Mouse (Mus musculus): ENCODE data around the gene Mrap. TPM values are rescaled to one million over a fixed set of nuclear protein-coding genes. Genes with fewer than 3 reads are reported as not detected.

Mrap gene
- polyA plus RNA-seq, 1 experiment, result 547 TPM

GRCm38 (mm10) chr16:90753386-90753941, 15.5 kb downstream of the Mrap start:
- DNase-seq (ENCODE audit: low read depth), result no peak

GRCm38 (mm10) chr16:90759335-90759734, 21.3 kb downstream of the Mrap start:
- no peak for DNase-seq (ENCODE audit: low read depth)

DNA sequence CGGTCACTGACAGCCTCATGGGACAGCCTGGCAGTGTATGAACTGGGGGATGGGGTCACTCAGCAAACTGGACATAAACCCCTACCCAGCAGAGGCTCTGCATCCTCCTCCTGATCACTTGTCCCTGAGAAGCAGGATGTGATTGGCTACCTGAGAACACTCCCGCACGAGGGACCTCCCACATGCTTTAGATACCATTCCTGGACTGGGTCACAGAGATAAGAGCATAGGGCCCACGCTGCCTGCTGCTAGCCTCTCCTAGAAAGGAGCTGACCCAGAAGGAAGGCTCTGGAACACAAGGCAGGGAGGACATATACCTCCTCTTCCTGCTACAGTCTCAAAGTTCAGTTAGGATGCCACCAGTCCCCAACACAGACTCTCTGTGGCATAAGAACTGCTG, 22.5 kb downstream of the Mrap start:
- no peak for DNase-seq (ENCODE audit: low read depth)

DNA sequence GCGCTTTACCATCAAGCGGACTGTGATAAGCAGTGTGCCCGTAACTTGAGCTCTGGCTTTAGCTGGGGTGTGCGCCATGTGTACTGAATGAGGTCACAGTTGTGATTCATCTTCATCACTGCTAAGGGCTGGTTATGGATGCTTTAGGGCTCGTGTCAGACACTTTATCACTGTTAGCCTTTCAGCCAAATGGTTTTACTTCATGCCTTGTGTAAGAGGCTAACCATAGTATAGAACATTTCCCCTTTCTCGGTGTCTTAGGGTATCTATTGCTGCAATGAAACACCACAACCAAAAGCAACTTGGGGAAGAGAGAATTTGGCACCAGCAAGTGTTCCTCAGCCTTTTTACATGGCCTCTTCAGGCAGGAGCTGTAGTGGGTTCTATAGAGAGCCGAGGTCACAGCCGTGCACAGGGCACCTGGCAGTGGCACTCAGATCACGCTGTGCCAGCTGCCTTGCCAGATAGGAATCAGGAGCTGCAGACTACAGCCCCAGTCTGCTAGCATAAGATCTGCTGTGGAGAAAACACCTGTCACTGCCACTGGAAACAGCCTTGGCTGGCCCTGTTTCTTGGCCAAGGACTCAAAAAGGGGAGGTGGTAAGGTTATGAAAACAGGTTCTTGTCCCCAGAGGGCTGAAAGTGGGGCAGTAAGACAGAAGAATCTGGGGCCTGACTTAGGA, 27.3 kb downstream of the Mrap start:
- no peak for DNase-seq (ENCODE audit: low read depth)

GRCm38 (mm10) chr16:90766919-90767454, 29.0 kb downstream of the Mrap start:
- DNase-seq (ENCODE audit: low read depth), result no peak

DNA sequence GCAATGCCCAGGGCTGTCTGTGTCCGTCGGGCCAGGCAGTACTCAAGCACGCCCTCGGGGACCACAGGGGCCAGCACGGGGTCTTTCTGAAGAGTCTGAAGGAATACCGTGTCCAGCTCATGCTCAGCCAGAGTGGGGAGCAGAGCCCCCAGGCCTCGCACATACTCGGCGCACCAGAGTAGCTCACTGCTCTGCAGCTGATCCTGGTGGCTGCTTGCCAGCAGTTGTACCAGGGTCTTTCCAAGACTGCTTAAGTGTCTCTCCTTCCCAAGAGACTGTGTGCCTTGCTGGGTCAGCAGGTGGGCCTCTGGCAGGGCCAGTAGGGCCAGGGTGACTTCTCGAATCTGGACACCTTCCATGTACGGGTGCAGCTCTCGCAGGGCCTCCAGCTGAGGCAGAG, 36.2 kb downstream of the Mrap start:
- DNase-seq (ENCODE audit: low read depth), result no peak

DNA sequence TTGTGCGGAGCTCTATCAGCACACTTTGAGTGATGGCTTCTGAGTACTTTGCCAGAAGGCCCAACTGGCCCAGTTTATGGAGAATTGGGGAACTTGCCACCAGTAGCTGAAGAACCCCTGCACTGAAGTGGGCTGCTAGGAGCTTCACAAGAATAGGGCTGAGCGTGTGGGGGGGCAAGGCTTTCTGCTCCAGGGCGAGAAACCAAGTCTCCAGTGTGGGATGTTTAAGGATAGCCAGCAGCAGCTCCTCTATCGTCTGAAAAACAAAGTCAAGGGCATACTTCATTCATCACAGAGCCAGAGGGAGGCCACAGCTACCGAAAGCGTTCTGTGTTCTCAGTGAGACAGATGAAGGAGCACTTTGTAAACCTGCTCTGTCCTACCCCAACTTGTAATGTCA, 36.6 kb downstream of the Mrap start:
- DNase-seq (ENCODE audit: low read depth), result no peak

- no peak for DNase-seq (ENCODE audit: low read depth)
Measured at GRCm38 (mm10) chr16:90775946-90776520, 38.0 kb downstream of the Mrap start.

GRCm38 (mm10) chr16:90779783-90780182, 41.8 kb downstream of the Mrap start:
- DNase-seq (ENCODE audit: low read depth), result no peak

DNA sequence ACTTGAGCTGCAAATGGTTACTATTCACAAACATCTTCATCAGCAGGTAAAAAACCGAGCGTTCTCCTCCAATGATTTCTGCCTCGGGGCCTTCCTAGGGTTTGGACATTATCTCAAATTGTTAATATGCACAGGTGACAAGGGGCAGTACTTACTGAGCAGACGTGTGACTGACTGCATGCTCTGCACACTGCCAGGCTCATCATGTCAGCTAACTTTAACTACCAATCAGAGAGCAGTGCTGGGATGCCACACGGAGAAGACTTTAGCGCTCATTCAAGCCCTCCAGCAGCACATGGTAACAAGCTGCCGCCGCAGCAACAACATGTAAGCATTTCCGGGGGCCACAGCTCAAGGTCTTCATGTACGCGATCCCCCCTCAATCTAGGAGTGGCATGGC, 45.3 kb downstream of the Mrap start:
- DNase-seq (ENCODE audit: low read depth), result no peak

- no peak for DNase-seq (ENCODE audit: low read depth)
Measured at GRCm38 (mm10) chr16:90785257-90785656, 47.2 kb downstream of the Mrap start.

DNA sequence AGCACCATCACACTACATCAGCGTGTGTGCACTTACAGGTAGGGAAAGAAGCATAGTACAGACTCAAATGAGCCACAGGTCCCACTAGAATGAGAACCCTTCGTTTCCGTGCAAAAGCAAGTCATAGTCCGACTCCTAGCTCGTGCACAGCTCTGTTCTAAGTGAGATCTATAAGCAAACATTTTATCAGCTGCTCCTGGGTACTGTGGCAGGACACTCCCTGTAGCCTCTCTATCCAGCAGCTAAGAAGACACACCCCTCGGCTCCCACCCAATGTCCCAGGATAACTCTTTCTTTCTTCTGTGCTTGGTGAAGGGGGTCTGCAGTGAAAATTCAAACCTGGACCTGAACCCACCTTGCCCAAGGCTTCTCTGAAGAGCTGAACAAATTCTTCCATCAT, 50.6 kb downstream of the Mrap start:
- no peak for DNase-seq (ENCODE audit: low read depth)

GRCm38 (mm10) chr16:90790946-90791345, 52.9 kb downstream of the Mrap start:
- no peak for DNase-seq (ENCODE audit: low read depth)

DNA sequence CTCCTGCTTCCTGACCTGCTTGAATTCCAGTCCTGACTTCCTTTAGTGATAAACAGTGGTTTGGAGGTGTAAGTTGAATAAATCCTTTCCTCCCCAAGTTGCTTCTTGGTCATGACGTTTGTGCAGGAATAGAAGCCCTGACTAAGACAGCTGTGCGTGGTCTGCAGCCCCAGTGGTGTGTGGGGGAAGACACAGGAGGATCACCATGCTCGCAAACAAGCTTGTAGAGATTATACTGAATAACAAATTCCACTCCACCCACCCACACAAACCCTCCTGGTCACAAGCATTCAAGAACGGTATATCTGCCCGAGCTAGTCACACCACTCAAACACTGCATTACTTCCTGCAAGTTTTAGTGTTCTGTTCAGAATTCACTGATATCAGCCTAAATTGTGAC, 54.1 kb downstream of the Mrap start:
- no peak for DNase-seq (ENCODE audit: low read depth)

DNA sequence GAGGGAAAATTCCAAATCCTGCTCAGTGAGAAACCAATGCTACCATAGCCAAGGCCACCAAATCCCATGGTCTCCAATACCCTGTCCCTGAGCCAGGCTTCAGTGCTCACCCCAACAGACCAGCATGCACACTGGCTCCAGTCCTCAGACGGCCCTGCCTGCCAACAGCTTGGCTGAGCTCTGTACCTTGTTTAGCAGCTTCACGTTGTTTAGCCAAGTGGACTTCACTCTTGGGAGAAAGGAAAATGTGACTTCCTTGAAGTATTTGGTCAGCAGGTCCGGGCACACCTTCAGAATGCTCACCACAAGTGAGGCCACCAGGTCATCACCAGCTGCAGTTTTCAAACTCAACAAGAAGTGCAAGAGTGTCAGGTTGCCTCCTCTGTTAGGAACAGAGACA, 54.5 kb downstream of the Mrap start:
- DNase-seq (ENCODE audit: low read depth), result no peak

- DNase-seq (ENCODE audit: low read depth), result no peak
Measured at GRCm38 (mm10) chr16:90794708-90795107, 56.7 kb downstream of the Mrap start.

- DNase-seq (ENCODE audit: low read depth), result no peak
Measured at GRCm38 (mm10) chr16:90798446-90798845, 60.4 kb downstream of the Mrap start.

- DNase-seq (ENCODE audit: low read depth), result no peak
Measured at GRCm38 (mm10) chr16:90798848-90799247, 60.8 kb downstream of the Mrap start.

Other genes with a start within 250 kb of the Mrap start
- gene Mis18a, start 10.8 kb upstream of the Mrap start, polyA plus RNA-seq (2012; rRNA removed), result 11.1 and 14.9 TPM in 2 replicates
- 5.4 and 6.4 TPM in 2 replicates for gene Urb1, start 72.2 kb downstream of the Mrap start, polyA plus RNA-seq (2012; rRNA removed)
- 7.2 and 8.1 TPM in 2 replicates for gene Eva1c, start 88.5 kb downstream of the Mrap start, polyA plus RNA-seq (2012; rRNA removed)
- 9.6 and 12.2 TPM in 2 replicates for gene Cfap298, start 196.9 kb downstream of the Mrap start, polyA plus RNA-seq (2012; rRNA removed)